ENCODE assay signal across 8 mouse cellular contexts in genomic region chr11:119087301-119088082, GRCm38 (mm10). TPM values are rescaled to one million over a fixed set of nuclear protein-coding genes. Genes with fewer than 3 reads are reported as not detected.
DNase-seq lines count a peak whose midpoint lies in the region; ATAC-seq lines count a peak whose summit lies in the region.

No protein-coding gene starts in this region.

- H3K27ac ChIP-seq in embryonic facial prominence, embryonic 14.5 days (replicated peaks; ENCODE audit: low read depth, low read length) = no peak overlapping the region
- no peak overlapping the region for H3K27ac ChIP-seq in hindbrain, embryonic 13.5 days
- H3K27ac ChIP-seq in midbrain, embryonic 15.5 days = no peak overlapping the region

- no peak for ATAC-seq in cerebellum, adult (ENCODE audit: insufficient number of reproducible peaks, low FRiP score, low TSS enrichment)
- ATAC-seq in embryonic facial prominence, embryonic 14.5 days (ENCODE audit: low read depth) = no peak
- ATAC-seq in hindbrain, embryonic 13.5 days (ENCODE audit: low FRiP score) = no peak
- ATAC-seq in midbrain, embryonic 15.5 days (replicated peaks) = no peak

- 3% methylated on average over 35 of the region's 35 CpGs for WGBS in embryonic facial prominence, embryonic 14.5 days
- 2% methylated on average over 35 of the region's 35 CpGs for WGBS in hindbrain, embryonic 13.5 days
- 3% methylated on average over 35 of the region's 35 CpGs for WGBS in midbrain, embryonic 15.5 days

- H3K4me3 ChIP-seq in embryonic facial prominence, embryonic 14.5 days (ENCODE audit: low read depth, low read length) = peak overlapping the region; percentile 13; the same call in 1 of the 2 replicates
- H3K4me3 ChIP-seq in hindbrain, embryonic 13.5 days = no peak overlapping the region
- no peak overlapping the region for H3K4me3 ChIP-seq in midbrain, embryonic 15.5 days

- peak overlapping the region; percentile 29; the same call in 1 of the 2 replicates for H3K4me2 ChIP-seq in embryonic facial prominence, embryonic 14.5 days (ENCODE audit: low read depth, low read length)
- no peak overlapping the region; the same call in 1 of the 2 replicates for H3K4me2 ChIP-seq in hindbrain, embryonic 13.5 days
- H3K4me2 ChIP-seq in midbrain, embryonic 15.5 days = peak overlapping the region; percentile 1; the same call in 1 of the 2 replicates

- H3K27me3 ChIP-seq in embryonic facial prominence, embryonic 14.5 days (replicated peaks; ENCODE audit: control insufficient read depth, insufficient read depth, low read length) = peaks cover 44% of the 10 kb centered on the region
- H3K27me3 ChIP-seq in hindbrain, embryonic 13.5 days = peaks cover 55% of the 10 kb centered on the region
- peaks cover 28% of the 10 kb centered on the region for H3K27me3 ChIP-seq in midbrain, embryonic 15.5 days (replicated peaks)

- peaks cover 62% of the 10 kb centered on the region for H3K4me1 ChIP-seq in embryonic facial prominence, embryonic 14.5 days (ENCODE audit: control insufficient read depth, insufficient read depth, low read length)
- H3K4me1 ChIP-seq in hindbrain, embryonic 13.5 days (replicated peaks) = peaks cover 70% of the 10 kb centered on the region
- peaks cover 67% of the 10 kb centered on the region for H3K4me1 ChIP-seq in midbrain, embryonic 15.5 days

- peaks cover under 1% of the 10 kb centered on the region for H3K36me3 ChIP-seq in embryonic facial prominence, embryonic 14.5 days (ENCODE audit: control insufficient read depth, insufficient read depth, low read length)
- H3K36me3 ChIP-seq in hindbrain, embryonic 13.5 days = peaks cover 5% of the 10 kb centered on the region; the same call in 1 of the 2 replicates
- H3K36me3 ChIP-seq in midbrain, embryonic 15.5 days (replicated peaks) = no peaks in the 10 kb centered on the region

- H3K9me3 ChIP-seq in embryonic facial prominence, embryonic 14.5 days (ENCODE audit: control insufficient read depth, low read length) = no peaks in the 10 kb centered on the region
- no peaks in the 10 kb centered on the region for H3K9me3 ChIP-seq in hindbrain, embryonic 13.5 days
- H3K9me3 ChIP-seq in midbrain, embryonic 15.5 days = no peaks in the 10 kb centered on the region

- peak; percentile 26 for DNase-seq in cerebellum, adult 11 months
- DNase-seq in ZHBTc4 (ENCODE audit: low read depth, low spot score) (peak; percentile 55), liver (peak; percentile 35)
- no peak for DNase-seq in embryonic facial prominence, embryonic 14.5 days (ENCODE audit: low spot score)
- peak; percentile 60 for DNase-seq in urinary bladder, postnatal 25 days (ENCODE audit: low spot score)

- H3K9ac ChIP-seq in embryonic facial prominence, embryonic 14.5 days (ENCODE audit: low read depth, low read length) = no peak overlapping the region
- H3K9ac ChIP-seq in hindbrain, embryonic 13.5 days = peak overlapping the region; percentile 11; the same call in 1 of the 2 replicates
- no peak overlapping the region for H3K9ac ChIP-seq in midbrain, embryonic 15.5 days

RNA-seq across cellular contexts. Expression of gene Cbx4, which starts 1.5 kb away (rescaled TPM):
- polyA plus RNA-seq in embryonic facial prominence, embryonic 14.5 days (2014; fragmentation: Nextera tagmentation; extraction: Ambion mirVana) = 11.0 and 13.5 TPM in 2 replicates
- 14.1 and 15.8 TPM in 2 replicates for polyA plus RNA-seq in hindbrain, embryonic 13.5 days (2015; fragmentation: Nextera tagmentation; extraction: Ambion mirVana)
- 23.7 and 24.7 TPM in 2 replicates for polyA plus RNA-seq in midbrain, embryonic 15.5 days (2015; fragmentation: Nextera tagmentation; extraction: Ambion mirVana)

RNA-seq across cellular contexts. Expression of gene Cbx8, which starts 46.7 kb away (rescaled TPM):
- polyA plus RNA-seq in embryonic facial prominence, embryonic 14.5 days (2014; fragmentation: Nextera tagmentation; extraction: Ambion mirVana) = 9.6 and 10.1 TPM in 2 replicates
- 10.0 and 11.1 TPM in 2 replicates for polyA plus RNA-seq in hindbrain, embryonic 13.5 days (2015; fragmentation: Nextera tagmentation; extraction: Ambion mirVana)
- 9.6 and 9.7 TPM in 2 replicates for polyA plus RNA-seq in midbrain, embryonic 15.5 days (2015; fragmentation: Nextera tagmentation; extraction: Ambion mirVana)
